Mouse (Mus musculus) liver, embryonic 16.5 days (tissue): ENCODE measurements at regions not wholly inside any gene's neighbourhood (a gene's known extent, or its start where the extent isn't known, plus 50 kb on each side); places are given as distances from the start of the nearest gene placed in this dataset.

Experiments
- ATAC-seq: fragments of 200-750 bp; cut with Nextera tagmentation; 2 replicates; pipeline ENCODE4 v1.8.0; 2017; ENCODE audit warnings: low read depth, mild to moderate bottlenecking, moderate number of reproducible peaks, moderate library complexity
- H3K27ac ChIP-seq: fragments of 300-500 bp; sonication (generic); 2 replicates; pipeline ENCODE4 v1.5.1; 2014; ENCODE audit warnings: mild to moderate bottlenecking, low read length
- H3K27me3 ChIP-seq: fragments of 300-500 bp; sonication (generic); 2 replicates; pipeline ENCODE4 v1.6.1; 2014; ENCODE audit warnings: low read depth, low read length, mixed read lengths; ENCODE audit not compliant: control insufficient read depth, insufficient read depth
- H3K36me3 ChIP-seq: fragments of 300-500 bp; sonication (generic); 2 replicates; pipeline ENCODE4 v1.6.1; 2014; ENCODE audit warnings: mild to moderate bottlenecking; ENCODE audit not compliant: control insufficient read depth, insufficient read depth
- H3K4me1 ChIP-seq: fragments of 300-500 bp; sonication (generic); 2 replicates; pipeline ENCODE4 v1.6.1; 2014; ENCODE audit warnings: low read depth, low read length, mixed read lengths; ENCODE audit not compliant: control insufficient read depth
- H3K4me2 ChIP-seq: fragments of 300-500 bp; sonication (generic); 2 replicates; pipeline ENCODE4 v1.6.1; 2014; ENCODE audit warnings: low read depth, low read length, mixed read lengths
- H3K4me3 ChIP-seq: fragments of 300-500 bp; sonication (generic); 2 replicates; pipeline ENCODE4 v1.5.1; 2014; ENCODE audit warnings: low read depth, mild to moderate bottlenecking, low read length
- H3K9ac ChIP-seq: fragments of 300-500 bp; sonication (generic); 2 replicates; pipeline ENCODE4 v1.6.1; 2014; ENCODE audit warnings: low read depth, low read length
- H3K9me3 ChIP-seq: fragments of 300-500 bp; sonication (generic); replicated peaks from 2 replicates; pipeline ENCODE4 v1.6.1; 2016; ENCODE audit warnings: low read length; ENCODE audit not compliant: control insufficient read depth
- WGBS: fragments of 180-500 bp; shearing (Covaris S2); extraction: QIAGEN DNeasy Blood & Tissue Kit; methylation state at CpG from one replicate; pipeline ENCODE4 v1.1.7; 2014; ENCODE audit not compliant: insufficient replicate concordance; 5-methylcytosine and 5-hydroxymethylcytosine counted together

DNA sequence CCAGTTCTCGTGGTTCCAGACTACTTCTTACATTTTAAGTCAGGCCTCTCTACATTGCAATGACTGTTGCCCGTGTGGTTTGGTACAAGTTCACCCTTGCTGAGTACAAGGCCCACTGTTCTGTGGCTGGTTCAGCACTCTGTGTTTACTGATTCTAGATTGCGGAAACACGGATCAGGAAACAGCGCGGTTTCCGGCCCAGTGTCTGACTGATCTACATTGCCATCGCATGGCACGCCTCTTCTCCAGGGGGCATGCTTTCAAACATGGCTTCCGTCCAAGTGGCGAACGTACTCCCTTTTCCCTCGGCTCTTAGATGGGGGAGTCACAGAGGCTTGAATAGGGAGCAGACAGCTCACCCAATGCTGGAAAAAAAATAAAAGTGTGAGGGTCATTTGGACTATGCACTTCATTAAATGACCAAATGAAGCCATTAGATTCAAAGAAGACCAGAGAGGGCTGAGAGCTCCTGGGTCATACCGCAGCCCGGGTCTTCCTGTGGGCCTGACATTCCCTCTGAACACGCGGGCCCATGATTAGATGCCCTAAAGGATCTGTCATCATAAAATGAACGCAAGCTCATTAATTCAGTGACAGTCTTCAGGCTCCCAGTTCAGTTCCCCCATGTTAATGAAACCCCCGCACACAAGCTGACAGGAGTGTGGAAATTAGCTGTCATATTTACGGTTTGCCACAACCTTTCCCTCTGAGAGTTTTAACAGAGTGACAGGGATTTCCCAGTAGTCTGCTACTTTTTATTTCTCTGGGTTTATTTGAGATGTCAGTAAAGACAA, 250.9 kb downstream of the Gm19410 start:
- no peak for ATAC-seq
- Histone ChIP-seq H3K4me3 (no peak overlapping the region), H3K36me3 (no peaks in the 10 kb centered on the region), H3K27me3 (no peaks in the 10 kb centered on the region), H3K27ac (no peak overlapping the region), H3K9me3 (no peaks in the 10 kb centered on the region), H3K4me2 (no peak overlapping the region), H3K4me1 (no peaks in the 10 kb centered on the region), H3K9ac (no peak overlapping the region)
- 70% methylated on average over 20 of the region's 20 CpGs for WGBS

GRCm38 (mm10) chr8:36018993-36019753, 253.6 kb downstream of the Gm19410 start:
- 32% methylated on average over 15 of the region's 15 CpGs for WGBS
- H3K27ac ChIP-seq, result no peak overlapping the region
- ATAC-seq, result no peak
- H3K9me3 ChIP-seq, result no peaks in the 10 kb centered on the region
- no peaks in the 10 kb centered on the region for H3K4me1 ChIP-seq
- no peak overlapping the region for H3K9ac ChIP-seq
- no peaks in the 10 kb centered on the region for H3K36me3 ChIP-seq
- H3K27me3 ChIP-seq, result no peaks in the 10 kb centered on the region
- no peak overlapping the region for H3K4me2 ChIP-seq
- H3K4me3 ChIP-seq, result no peak overlapping the region

GRCm38 (mm10) chr8:36019895-36020294, 254.3 kb downstream of the Gm19410 start:
- H3K27me3 ChIP-seq, result no peaks in the 10 kb centered on the region
- ATAC-seq, result no peak
- no peaks in the 10 kb centered on the region for H3K9me3 ChIP-seq
- no peak overlapping the region for H3K27ac ChIP-seq
- no peak overlapping the region for H3K4me2 ChIP-seq
- H3K9ac ChIP-seq, result no peak overlapping the region
- H3K4me3 ChIP-seq, result no peak overlapping the region
- WGBS, result 67% methylated on average over 7 of the region's 7 CpGs
- H3K36me3 ChIP-seq, result no peaks in the 10 kb centered on the region
- no peaks in the 10 kb centered on the region for H3K4me1 ChIP-seq

GRCm38 (mm10) chr8:36027586-36027985, 262.0 kb downstream of the Gm19410 start:
- Histone ChIP-seq H3K9me3 (no peaks in the 10 kb centered on the region), H3K27me3 (no peaks in the 10 kb centered on the region), H3K4me1 (no peaks in the 10 kb centered on the region), H3K9ac (no peak overlapping the region), H3K36me3 (no peaks in the 10 kb centered on the region), H3K4me3 (no peak overlapping the region), H3K27ac (no peak overlapping the region), H3K4me2 (no peak overlapping the region)
- ATAC-seq, result no peak
- WGBS, result 74% methylated on average over 11 of the region's 11 CpGs

- no peak for ATAC-seq
- WGBS, result 32% methylated on average over 9 of the region's 9 CpGs
Measured at GRCm38 (mm10) chr8:36028121-36028955, 262.7 kb downstream of the Gm19410 start.

DNA sequence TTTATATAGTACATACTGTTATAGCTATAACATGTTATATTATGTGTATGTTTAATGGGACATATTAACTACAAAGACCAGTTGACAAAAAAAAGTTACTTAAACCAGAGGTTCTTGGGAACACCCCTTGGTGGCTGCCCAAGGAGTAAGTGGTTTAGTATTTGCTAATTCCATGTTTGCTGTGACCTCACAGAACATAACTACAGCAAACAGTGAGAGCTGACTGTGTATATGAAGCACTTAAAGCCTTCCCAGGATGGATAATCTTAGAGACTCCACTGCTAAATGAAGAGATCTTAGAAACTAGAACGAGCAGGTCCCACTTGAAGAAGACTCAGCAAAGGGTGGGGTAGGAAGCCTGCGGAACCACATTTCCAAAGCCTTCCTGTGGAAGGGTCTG, 263.9 kb downstream of the Gm19410 start:
- no peaks in the 10 kb centered on the region for H3K36me3 ChIP-seq
- no peak overlapping the region for H3K4me2 ChIP-seq
- no peaks in the 10 kb centered on the region for H3K27me3 ChIP-seq
- 62% methylated on average over 2 of the region's 2 CpGs for WGBS
- no peak overlapping the region for H3K4me3 ChIP-seq
- no peak overlapping the region for H3K27ac ChIP-seq
- H3K9ac ChIP-seq, result no peak overlapping the region
- no peak for ATAC-seq
- no peaks in the 10 kb centered on the region for H3K4me1 ChIP-seq
- H3K9me3 ChIP-seq, result no peaks in the 10 kb centered on the region

More at GRCm38 (mm10) chr8:36028121-36028955, 262.7 kb downstream of the Gm19410 start:
- Histone ChIP-seq H3K36me3 (no peaks in the 10 kb centered on the region), H3K9me3 (no peaks in the 10 kb centered on the region), H3K9ac (no peak overlapping the region), H3K4me2 (no peak overlapping the region), H3K4me3 (no peak overlapping the region), H3K27me3 (no peaks in the 10 kb centered on the region), H3K4me1 (no peaks in the 10 kb centered on the region), H3K27ac (no peak overlapping the region)

DNA sequence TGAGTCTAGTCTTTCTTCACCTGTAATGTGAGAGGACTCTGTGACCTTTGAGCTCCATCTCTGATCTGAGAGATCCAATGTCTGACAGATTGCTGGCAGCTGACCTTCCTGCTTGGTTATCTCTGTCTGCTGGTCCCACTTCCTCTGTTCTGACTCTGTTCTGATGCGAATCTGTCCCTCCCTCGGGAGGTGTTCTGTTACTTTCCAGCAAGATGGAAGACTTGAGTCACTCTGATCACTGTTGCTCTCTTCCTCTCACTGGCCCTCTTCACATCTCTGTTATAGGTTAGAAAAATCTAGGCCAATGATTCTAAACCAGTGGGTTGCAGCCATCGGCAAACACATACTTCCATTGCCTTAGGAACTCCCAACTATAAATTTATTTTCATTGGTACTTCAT, 264.6 kb downstream of the Gm19410 start:
- ATAC-seq, result no peak
- H3K4me1 ChIP-seq, result no peaks in the 10 kb centered on the region
- 41% methylated on average over 3 of the region's 3 CpGs for WGBS
- no peaks in the 10 kb centered on the region for H3K9me3 ChIP-seq
- H3K9ac ChIP-seq, result no peak overlapping the region
- H3K4me2 ChIP-seq, result no peak overlapping the region
- H3K27me3 ChIP-seq, result no peaks in the 10 kb centered on the region
- no peak overlapping the region for H3K4me3 ChIP-seq
- H3K27ac ChIP-seq, result no peak overlapping the region
- no peaks in the 10 kb centered on the region for H3K36me3 ChIP-seq

- Histone ChIP-seq H3K4me1 (no peaks in the 10 kb centered on the region), H3K4me2 (no peak overlapping the region), H3K9ac (no peak overlapping the region), H3K27ac (no peak overlapping the region), H3K27me3 (no peaks in the 10 kb centered on the region), H3K36me3 (no peaks in the 10 kb centered on the region), H3K4me3 (no peak overlapping the region), H3K9me3 (no peaks in the 10 kb centered on the region)
- WGBS, result 63% methylated on average over 10 of the region's 10 CpGs
- ATAC-seq, result no peak
Measured at GRCm38 (mm10) chr8:36031966-36032719, 266.6 kb downstream of the Gm19410 start.
